Mouse (Mus musculus) G1E (cell line): ENCODE data around the gene Gmpr. TPM values are rescaled to one million over a fixed set of nuclear protein-coding genes. Genes with fewer than 3 reads are reported as not detected.

Experiments
- ATAC-seq: 2 replicates; pipeline ENCODE4 v1.8.0; 2016; ENCODE audit warnings: mild to moderate bottlenecking; ENCODE audit not compliant: insufficient number of reproducible peaks, poor library complexity, low FRiP score, severe bottlenecking; ENCODE audit errors: extremely low read depth
- DNase-seq: peaks from one replicate; pipeline ENCODE4 v3.0.0; 2012; ENCODE audit warnings: low spot score
- H3K27me3 ChIP-seq: 2 replicates; pipeline ENCODE4 v1.6.1; 2012; ENCODE audit warnings: mild to moderate bottlenecking, low read length, inconsistent platforms; ENCODE audit not compliant: insufficient read depth
- H3K36me3 ChIP-seq: replicated peaks from 2 replicates; pipeline ENCODE3; 2012; ENCODE audit warnings: mild to moderate bottlenecking, inconsistent platforms
- H3K4me1 ChIP-seq: 2 replicates; pipeline ENCODE4 v1.6.1; 2012; ENCODE audit warnings: low read depth, low read length, inconsistent platforms, mixed read lengths; ENCODE audit not compliant: insufficient read depth
- H3K4me3 ChIP-seq: 2 replicates; pipeline ENCODE4 v1.5.1; 2012; ENCODE audit warnings: low read depth, mild to moderate bottlenecking, inconsistent platforms, low read length, moderate library complexity, mixed read lengths
- H3K9me3 ChIP-seq: replicated peaks from 2 replicates; pipeline ENCODE4 v1.6.1; 2012; ENCODE audit warnings: inconsistent platforms
- CTCF ChIP-seq: IDR thresholded peaks from 2 replicates; pipeline ENCODE4 v1.5.1; 2012; ENCODE audit warnings: low read depth, low read length, inconsistent platforms, mixed read lengths
- GATA1 ChIP-seq: IDR thresholded peaks from 2 replicates; pipeline ENCODE4 v1.6.1; 2012; ENCODE audit warnings: borderline replicate concordance, low read length, inconsistent platforms, mixed read lengths
- GATA2 ChIP-seq: IDR thresholded peaks from 2 replicates; pipeline ENCODE4 v1.6.1; 2012; ENCODE audit warnings: low read depth, low read length, inconsistent platforms, borderline replicate concordance
- POLR2AphosphoS5 ChIP-seq: IDR thresholded peaks from 2 replicates; pipeline ENCODE4 v1.6.1; 2012; ENCODE audit warnings: low read depth, low read length, inconsistent platforms; ENCODE audit not compliant: insufficient replicate concordance
- TAL1 ChIP-seq: conservative IDR thresholded peaks from 2 replicates; pipeline ENCODE4 v1.6.1; 2012; ENCODE audit warnings: low read depth, low read length, inconsistent platforms, mixed read lengths
- polyA plus RNA-seq: library from polyadenylated mRNA; stranded (reverse); fragments of >175 nt; gene quantifications from 2 replicates; pipeline ENCODE4 v1.2.3, GENCODE M21; 2012
- total RNA-seq, 2 experiments: library from RNA; stranded (forward) in 1 of 2; stranded (reverse) in 1 of 2; fragments of 200-1000 nt in 1 of 2; fragments of >200 nt in 1 of 2; fragmentation: Nextera tagmentation in 1 of 2; gene quantifications; 2 replicates each; pipeline ENCODE4 v1.2.3; 2014 to 2017

Gene Gmpr
- total and polyA plus RNA-seq, 3 experiments = 85.9 to 372 (median 309) TPM

- Histone ChIP-seq H3K4me1 (peaks cover 77% of the 10 kb centered on the region), H3K4me3 (peak overlapping the region; percentile 22; the same call in 1 of the 2 replicates), H3K27me3 (no peaks in the 10 kb centered on the region), H3K36me3 (peaks cover 88% of the 10 kb centered on the region), H3K9me3 (no peaks in the 10 kb centered on the region)
- TF ChIP-seq GATA2 = no peak
- TF ChIP-seq POLR2AphosphoS5 = no peak
- TF ChIP-seq CTCF = no peak
- TF ChIP-seq TAL1 = no peak
- no peak for TF ChIP-seq GATA1
- ATAC-seq (no peak), DNase-seq (no peak)
These were observed 40.3 kb downstream of the Gmpr start for GRCm38 (mm10) chr13:45547549-45547948.

- Histone ChIP-seq H3K27me3 (no peaks in the 10 kb centered on the region), H3K4me3 (no peak overlapping the region), H3K36me3 (peaks cover 67% of the 10 kb centered on the region), H3K4me1 (peaks cover 28% of the 10 kb centered on the region), H3K9me3 (no peaks in the 10 kb centered on the region)
- DNase-seq (no peak), ATAC-seq (no peak)
- TF ChIP-seq CTCF (no peak), POLR2AphosphoS5 (no peak), GATA1 (no peak), TAL1 (no peak), GATA2 (no peak)
These were observed 46.4 kb downstream of the Gmpr start for GRCm38 (mm10) chr13:45553674-45554073.

DNA sequence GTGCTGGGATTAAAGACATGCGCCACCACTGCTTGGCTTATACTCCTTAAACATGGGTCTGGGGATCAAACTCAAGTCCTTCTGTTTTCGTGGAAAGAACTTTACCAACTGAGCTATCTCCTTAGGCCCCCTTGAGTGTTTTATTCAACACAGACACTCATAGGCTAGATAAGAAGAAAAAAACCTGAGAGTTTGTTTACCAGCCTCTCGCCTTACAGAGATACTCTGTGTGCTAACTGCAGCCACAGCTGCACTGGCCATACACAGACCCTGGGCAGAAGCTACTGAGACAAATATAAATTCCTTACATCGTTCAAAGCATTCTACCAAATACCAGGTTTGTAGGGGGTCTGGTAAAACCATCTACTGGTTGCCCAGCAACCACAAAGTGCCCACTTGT lies 51.1 kb downstream of the Gmpr start:
- DNase-seq = no peak
- Histone ChIP-seq H3K4me1 (peaks cover 18% of the 10 kb centered on the region), H3K4me3 (no peak overlapping the region), H3K27me3 (no peaks in the 10 kb centered on the region), H3K36me3 (peaks cover 65% of the 10 kb centered on the region), H3K9me3 (no peaks in the 10 kb centered on the region)
- ATAC-seq = no peak
- TF ChIP-seq TAL1 (no peak), GATA1 (no peak), POLR2AphosphoS5 (no peak), CTCF (no peak), GATA2 (no peak)

- ATAC-seq (no peak), DNase-seq (no peak)
- Histone ChIP-seq H3K36me3 (peaks cover 59% of the 10 kb centered on the region), H3K27me3 (no peaks in the 10 kb centered on the region), H3K9me3 (no peaks in the 10 kb centered on the region), H3K4me3 (no peak overlapping the region), H3K4me1 (peaks cover 11% of the 10 kb centered on the region; the same call in 1 of the 2 replicates)
- no peak for TF ChIP-seq POLR2AphosphoS5
These were observed 52.0 kb downstream of the Gmpr start for GRCm38 (mm10) chr13:45559258-45559657.

DNA sequence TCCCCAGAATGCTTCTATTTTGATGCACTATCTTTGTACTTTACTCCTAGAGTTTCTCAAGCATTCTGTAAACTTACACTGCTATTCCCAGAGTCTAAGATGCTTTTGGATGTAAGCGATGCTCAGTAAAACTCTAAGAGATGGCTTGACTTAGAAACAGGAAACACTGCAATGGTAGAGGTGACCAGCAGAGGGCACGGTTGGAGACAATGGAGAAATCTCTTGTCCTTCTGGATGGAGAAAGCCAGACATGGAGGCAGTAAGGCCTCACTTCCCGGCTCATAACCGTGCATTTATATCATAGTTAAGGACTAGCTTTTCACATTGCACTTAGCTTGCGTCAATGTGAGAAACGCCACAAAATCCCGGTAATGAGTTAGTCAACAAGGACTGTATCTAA lies 53.3 kb downstream of the Gmpr start:
- no peak for DNase-seq

GRCm38 (mm10) chr13:45562011-45562410 lies 54.8 kb downstream of the Gmpr start:
- ATAC-seq (no peak), DNase-seq (no peak)
- Histone ChIP-seq H3K36me3 (peaks cover 68% of the 10 kb centered on the region), H3K9me3 (no peaks in the 10 kb centered on the region), H3K4me1 (peaks cover 11% of the 10 kb centered on the region), H3K4me3 (no peak overlapping the region), H3K27me3 (no peaks in the 10 kb centered on the region)
- TF ChIP-seq TAL1 = no peak

More for the DNA sequence above, 53.3 kb downstream of the Gmpr start:
- Histone ChIP-seq H3K27me3 (no peaks in the 10 kb centered on the region), H3K9me3 (no peaks in the 10 kb centered on the region), H3K4me1 (peaks cover 11% of the 10 kb centered on the region; the same call in 1 of the 2 replicates), H3K36me3 (peaks cover 64% of the 10 kb centered on the region), H3K4me3 (no peak overlapping the region)
- ATAC-seq = peak; percentile 34; the same call in 1 of the 2 replicates
- TF ChIP-seq GATA1 (no peak), POLR2AphosphoS5 (no peak), GATA2 (no peak), TAL1 (no peak), CTCF (peak; percentile 66)

DNA sequence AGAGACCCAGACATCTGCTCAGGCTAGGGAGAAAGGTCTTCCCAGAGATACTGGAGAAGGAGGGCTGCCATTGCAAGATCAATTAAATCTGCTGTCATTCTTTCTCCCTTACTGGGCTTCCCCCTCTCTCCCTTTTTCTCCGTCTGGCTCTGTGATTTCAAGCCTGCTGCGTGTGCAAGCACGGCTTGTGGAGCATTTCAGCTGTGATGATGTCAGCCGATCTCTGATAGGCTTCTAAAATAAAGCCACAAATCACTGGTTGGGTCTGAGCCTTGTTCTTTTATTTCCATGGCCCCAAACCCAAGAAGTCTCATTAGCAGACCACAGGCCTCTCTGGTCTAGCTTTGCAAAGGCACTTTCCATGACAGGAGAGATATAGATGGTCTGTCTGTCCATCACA lies 57.7 kb downstream of the Gmpr start:
- Histone ChIP-seq H3K36me3 (peaks cover 70% of the 10 kb centered on the region), H3K4me1 (peaks cover 4% of the 10 kb centered on the region), H3K9me3 (no peaks in the 10 kb centered on the region), H3K27me3 (no peaks in the 10 kb centered on the region), H3K4me3 (no peak overlapping the region)
- no peak for TF ChIP-seq TAL1
- TF ChIP-seq CTCF = no peak
- no peak for TF ChIP-seq POLR2AphosphoS5
- TF ChIP-seq GATA1 = no peak
- no peak for TF ChIP-seq GATA2
- DNase-seq (no peak), ATAC-seq (no peak)
